Mouse (Mus musculus) bone marrow, adult 2 months (tissue): ENCODE measurements around the gene Tmem108.

Experiments
- CTCF ChIP-seq: fragments of 200-500 bp; IDR thresholded peaks from 2 replicates; pipeline ENCODE4 v1.5.1; 2011; ENCODE audit warnings: low read length, control low read depth; ENCODE audit not compliant: control insufficient read depth, insufficient read depth
- POLR2A ChIP-seq: fragments of 200-500 bp; IDR thresholded peaks from 2 replicates; pipeline ENCODE4 v1.6.1; 2011; ENCODE audit warnings: low read depth, mild to moderate bottlenecking, control low read depth, low read length, borderline replicate concordance; ENCODE audit not compliant: control insufficient read depth

- TF ChIP-seq POLR2A (no peak), CTCF (no peak)
These were observed 176.8 kb downstream of the Tmem108 start for GRCm38 (mm10) chr9:103584865-103585264.
